Mouse (Mus musculus) hindbrain, postnatal 0 days (tissue): ENCODE results near the gene Rnf216. TPM values are rescaled to one million over a fixed set of nuclear protein-coding genes. Genes with fewer than 3 reads are reported as not detected.

ENCODE experiments used
- ATAC-seq: fragments of 200-750 bp; cut with Nextera tagmentation; 2 replicates; pipeline ENCODE4 v1.8.0; 2017; ENCODE audit warnings: mild to moderate bottlenecking, moderate TSS enrichment, moderate library complexity
- DNase-seq: peaks from one replicate; pipeline ENCODE4 v3.0.0-alpha.2; 2015; ENCODE audit warnings: low spot score
- H3K27ac ChIP-seq: fragments of 300-500 bp; sonication (generic); 2 replicates; pipeline ENCODE4 v1.5.1; 2014; ENCODE audit warnings: mild to moderate bottlenecking
- H3K27me3 ChIP-seq: fragments of 300-500 bp; sonication (generic); 2 replicates; pipeline ENCODE4 v1.6.1; 2014; ENCODE audit warnings: low read length, mixed read lengths; ENCODE audit not compliant: insufficient read depth
- H3K36me3 ChIP-seq: fragments of 300-500 bp; sonication (generic); 2 replicates; pipeline ENCODE4 v1.6.1; 2014; ENCODE audit warnings: low read length, mixed read lengths; ENCODE audit not compliant: insufficient read depth
- H3K4me1 ChIP-seq: fragments of 300-500 bp; sonication (generic); 2 replicates; pipeline ENCODE4 v1.6.1; 2014; ENCODE audit warnings: antibody characterized with exemption, low read length, mixed read lengths; ENCODE audit not compliant: insufficient read depth
- H3K4me2 ChIP-seq: fragments of 300-500 bp; sonication (generic); 2 replicates; pipeline ENCODE4 v1.6.1; 2014; ENCODE audit warnings: low read depth, mild to moderate bottlenecking, low read length, moderate library complexity, mixed read lengths
- H3K4me3 ChIP-seq: fragments of 300-500 bp; sonication (generic); 2 replicates; pipeline ENCODE4 v1.5.1; 2014; ENCODE audit warnings: low read length
- H3K9ac ChIP-seq: fragments of 300-500 bp; sonication (generic); replicated peaks from 2 replicates; pipeline ENCODE4 v1.6.1; 2014; ENCODE audit warnings: mild to moderate bottlenecking, low read length, moderate library complexity, mixed read lengths
- H3K9me3 ChIP-seq: fragments of 300-500 bp; sonication (generic); 2 replicates; pipeline ENCODE4 v1.6.1; 2016; ENCODE audit warnings: low read length, mixed read lengths
- CTCF ChIP-seq: IDR thresholded peaks from 2 replicates; pipeline ENCODE4 v1.5.1; 2016; ENCODE audit warnings: antibody characterized with exemption, control low read depth, low read depth
- WGBS: fragments of 180-500 bp; shearing (Covaris S2); extraction: QIAGEN DNeasy Blood & Tissue Kit; methylation state at CpG from one replicate; pipeline ENCODE4 v1.1.7; 2014; 5-methylcytosine and 5-hydroxymethylcytosine counted together
- polyA plus RNA-seq: library from polyadenylated mRNA; unstranded; fragments of >200 nt; fragmentation: Nextera tagmentation; extraction: Ambion mirVana; gene quantifications from 2 replicates; pipeline ENCODE4 v1.2.1, GENCODE M21; 2015
- total RNA-seq: library from RNA; depleted of rRNA; stranded (reverse); fragments of >200 nt; gene quantifications from 2 replicates; pipeline ENCODE4 v1.2.3, GENCODE M21; 2014

The Rnf216 gene
- total and polyA plus RNA-seq, 2 experiments from 2014 or later, result 25.3 to 28.0 TPM

- no peaks in the 10 kb centered on the region; the same call in 1 of the 2 replicates for H3K36me3 ChIP-seq
- no peaks in the 10 kb centered on the region for H3K27me3 ChIP-seq
- H3K4me3 ChIP-seq, result no peak overlapping the region
- H3K4me1 ChIP-seq, result no peaks in the 10 kb centered on the region; the same call in 1 of the 2 replicates
- no peak overlapping the region for H3K9ac ChIP-seq
- no peak overlapping the region for H3K4me2 ChIP-seq
- no peaks in the 10 kb centered on the region for H3K9me3 ChIP-seq
- TF ChIP-seq CTCF, result peak; percentile 58
- ATAC-seq (no peak), DNase-seq (peak; percentile 59)
- WGBS, result 79% methylated on average over 2 of the region's 2 CpGs
- H3K27ac ChIP-seq, result no peak overlapping the region
Measured at GRCm38 (mm10) chr5:143043285-143043684, 69.5 kb downstream of the Rnf216 start.

- H3K9me3 ChIP-seq, result no peaks in the 10 kb centered on the region
- H3K27ac ChIP-seq, result no peak overlapping the region
- no peak for TF ChIP-seq CTCF
- no peaks in the 10 kb centered on the region; the same call in 1 of the 2 replicates for H3K36me3 ChIP-seq
- no peaks in the 10 kb centered on the region for H3K27me3 ChIP-seq
- no peak overlapping the region for H3K4me3 ChIP-seq
- H3K4me1 ChIP-seq, result no peaks in the 10 kb centered on the region
- H3K9ac ChIP-seq, result no peak overlapping the region
- ATAC-seq (no peak), DNase-seq (no peak)
- no peak overlapping the region for H3K4me2 ChIP-seq
- WGBS, result 84% methylated on average over 4 of the region's 4 CpGs
Measured at GRCm38 (mm10) chr5:143038794-143039193, 74.0 kb downstream of the Rnf216 start.

GRCm38 (mm10) chr5:143037201-143037600 lies 75.6 kb downstream of the Rnf216 start:
- Histone ChIP-seq H3K36me3 (no peaks in the 10 kb centered on the region; the same call in 1 of the 2 replicates), H3K4me3 (no peak overlapping the region), H3K27me3 (no peaks in the 10 kb centered on the region), H3K4me1 (no peaks in the 10 kb centered on the region), H3K4me2 (no peak overlapping the region), H3K9me3 (no peaks in the 10 kb centered on the region), H3K9ac (no peak overlapping the region), H3K27ac (no peak overlapping the region)
- peak; percentile 81 for TF ChIP-seq CTCF
- ATAC-seq, result no peak
- WGBS, result 18% methylated on average over 1 of the region's 1 CpGs
- peak; percentile 76 for DNase-seq

- Histone ChIP-seq H3K27ac (no peak overlapping the region), H3K9ac (no peak overlapping the region), H3K4me1 (no peaks in the 10 kb centered on the region), H3K9me3 (no peaks in the 10 kb centered on the region), H3K27me3 (no peaks in the 10 kb centered on the region), H3K4me2 (no peak overlapping the region), H3K36me3 (no peaks in the 10 kb centered on the region; the same call in 1 of the 2 replicates), H3K4me3 (no peak overlapping the region)
- ATAC-seq (no peak), DNase-seq (no peak)
- 96% methylated on average over 1 of the region's 1 CpGs for WGBS
- peak; percentile 17; the same call in 1 of the 2 replicates for TF ChIP-seq CTCF
Measured at GRCm38 (mm10) chr5:143036052-143036451, 76.7 kb downstream of the Rnf216 start.

- Histone ChIP-seq H3K27ac (no peak overlapping the region), H3K4me1 (no peaks in the 10 kb centered on the region), H3K9ac (no peak overlapping the region), H3K36me3 (no peaks in the 10 kb centered on the region; the same call in 1 of the 2 replicates), H3K4me2 (no peak overlapping the region), H3K27me3 (no peaks in the 10 kb centered on the region), H3K4me3 (no peak overlapping the region), H3K9me3 (no peaks in the 10 kb centered on the region)
- 77% methylated on average over 4 of the region's 4 CpGs for WGBS
- ATAC-seq (no peak), DNase-seq (no peak)
- no peak for TF ChIP-seq CTCF
Measured at GRCm38 (mm10) chr5:143035271-143035670, 77.5 kb downstream of the Rnf216 start.

GRCm38 (mm10) chr5:143034108-143034507 lies 78.7 kb downstream of the Rnf216 start:
- Histone ChIP-seq H3K9ac (no peak overlapping the region), H3K27me3 (no peaks in the 10 kb centered on the region), H3K9me3 (no peaks in the 10 kb centered on the region), H3K4me2 (no peak overlapping the region), H3K27ac (no peak overlapping the region), H3K4me3 (no peak overlapping the region), H3K36me3 (no peaks in the 10 kb centered on the region; the same call in 1 of the 2 replicates), H3K4me1 (no peaks in the 10 kb centered on the region)
- no peak for TF ChIP-seq CTCF
- DNase-seq (no peak), ATAC-seq (no peak)
- 79% methylated on average over 3 of the region's 3 CpGs for WGBS

GRCm38 (mm10) chr5:143033277-143033676 lies 79.5 kb downstream of the Rnf216 start:
- DNase-seq (no peak), ATAC-seq (no peak)
- Histone ChIP-seq H3K4me1 (no peaks in the 10 kb centered on the region), H3K27ac (no peak overlapping the region), H3K4me2 (no peak overlapping the region), H3K9me3 (no peaks in the 10 kb centered on the region), H3K27me3 (no peaks in the 10 kb centered on the region), H3K4me3 (no peak overlapping the region), H3K9ac (no peak overlapping the region), H3K36me3 (no peaks in the 10 kb centered on the region; the same call in 1 of the 2 replicates)
- WGBS, result 82% methylated on average over 3 of the region's 3 CpGs
- TF ChIP-seq CTCF, result no peak
